Mouse (Mus musculus) heart, embryonic 14.5 days (tissue): ENCODE results near the gene Cipc. TPM values are rescaled to one million over a fixed set of nuclear protein-coding genes. Genes with fewer than 3 reads are reported as not detected.

ENCODE experiments used
- ATAC-seq: fragments of 200-750 bp; cut with Nextera tagmentation; 2 replicates; pipeline ENCODE4 v1.8.0; 2017; ENCODE audit warnings: low read depth, moderate TSS enrichment; ENCODE audit not compliant: insufficient number of reproducible peaks, insufficient read depth, low FRiP score
- H3K27ac ChIP-seq, 2 experiments: fragments of 200-500 bp in 1 of 2; fragments of 300-500 bp in 1 of 2; sonication (generic) in 1 of 2; replicated peaks in 1 of 2; 2 replicates each; pipeline ENCODE4 v1.5.1; 2012 to 2014; ENCODE audit warnings: low read depth in 2 of 2, low read length in 2 of 2, control low read depth in 1 of 2, mild to moderate bottlenecking in 1 of 2, mixed read lengths in 1 of 2; ENCODE audit not compliant: control insufficient read depth in 1 of 2, insufficient read depth in 1 of 2
- H3K27me3 ChIP-seq: fragments of 300-500 bp; sonication (generic); 2 replicates; pipeline ENCODE4 v1.6.1; 2014; ENCODE audit warnings: mild to moderate bottlenecking, low read length, control low read depth; ENCODE audit not compliant: control insufficient read depth, insufficient read depth
- H3K36me3 ChIP-seq: fragments of 300-500 bp; sonication (generic); 2 replicates; pipeline ENCODE4 v1.6.1; 2014; ENCODE audit warnings: mild to moderate bottlenecking, control low read depth, low read length, mixed read lengths; ENCODE audit not compliant: control insufficient read depth, insufficient read depth
- H3K4me1 ChIP-seq, 2 experiments: fragments of 200-500 bp in 1 of 2; fragments of 300-500 bp in 1 of 2; sonication (generic) in 1 of 2; 2 replicates each; pipeline ENCODE4 v1.6.1; 2012 to 2014; ENCODE audit warnings: low read length in 2 of 2, control low read depth in 1 of 2, mixed read lengths in 1 of 2; ENCODE audit not compliant: control insufficient read depth in 2 of 2, insufficient read depth in 2 of 2
- H3K4me2 ChIP-seq: fragments of 300-500 bp; sonication (generic); 2 replicates; pipeline ENCODE4 v1.6.1; 2014; ENCODE audit warnings: mild to moderate bottlenecking, low read length
- H3K4me3 ChIP-seq, 2 experiments: fragments of 200-500 bp in 1 of 2; fragments of 300-500 bp in 1 of 2; sonication (generic) in 1 of 2; 2 replicates each; pipeline ENCODE4 v1.5.1; 2012 to 2014; ENCODE audit warnings: low read length in 2 of 2, mild to moderate bottlenecking in 2 of 2, control low read depth in 1 of 2, low read depth in 1 of 2, moderate library complexity in 1 of 2; ENCODE audit not compliant: control insufficient read depth in 1 of 2, insufficient read depth in 1 of 2
- H3K9ac ChIP-seq: fragments of 300-500 bp; sonication (generic); 2 replicates; pipeline ENCODE4 v1.6.1; 2014; ENCODE audit warnings: mild to moderate bottlenecking, low read length
- H3K9me3 ChIP-seq: fragments of 300-500 bp; sonication (generic); 2 replicates; pipeline ENCODE4 v1.6.1; 2016; ENCODE audit warnings: low read length, control low read depth; ENCODE audit not compliant: control insufficient read depth
- WGBS: fragments of 180-500 bp; shearing (Covaris S2); extraction: QIAGEN DNeasy Blood & Tissue Kit; methylation state at CpG from one replicate; pipeline ENCODE4 v1.1.7; 2014; 5-methylcytosine and 5-hydroxymethylcytosine counted together
- polyA plus RNA-seq: library from polyadenylated mRNA; unstranded; fragments of >200 nt; fragmentation: Nextera tagmentation; extraction: Ambion mirVana; gene quantifications from 2 replicates; pipeline ENCODE4 v1.2.1, GENCODE M21; 2014

The Cipc gene
- polyA plus RNA-seq, 1 experiment from 2014 or later = 26.6 TPM

GRCm38 (mm10) chr12:86935692-86936282, 11.1 kb upstream of the Cipc start:
- Histone ChIP-seq H3K36me3 (no peaks in the 10 kb centered on the region), H3K9ac (no peak overlapping the region), H3K27me3 (no peaks in the 10 kb centered on the region), H3K9me3 (no peaks in the 10 kb centered on the region), H3K4me3 (no peak overlapping the region), H3K4me1 (peaks cover 9 to 11% of the 10 kb centered on the region in 2 experiments; a peak in 3 of 4 replicates), H3K27ac (no peak overlapping the region), H3K4me2 (no peak overlapping the region)
- ATAC-seq = no peak
- WGBS = 63% methylated on average over 8 of the region's 8 CpGs

- Histone ChIP-seq H3K36me3 (no peaks in the 10 kb centered on the region), H3K4me3 (no peak overlapping the region), H3K27me3 (no peaks in the 10 kb centered on the region), H3K27ac (no peak overlapping the region), H3K9me3 (no peaks in the 10 kb centered on the region), H3K4me1 (peaks cover 16 to 18% of the 10 kb centered on the region in 2 experiments), H3K9ac (no peak overlapping the region), H3K4me2 (no peak overlapping the region)
- 66% methylated on average over 11 of the region's 11 CpGs for WGBS
- no peak for ATAC-seq
These were observed 10.1 kb upstream of the Cipc start for GRCm38 (mm10) chr12:86936587-86937343.

- no peak for ATAC-seq
- Histone ChIP-seq H3K36me3 (no peaks in the 10 kb centered on the region), H3K9ac (no peak overlapping the region), H3K9me3 (no peaks in the 10 kb centered on the region), H3K27ac (no peak overlapping the region), H3K4me1 (peaks cover 11 to 15% of the 10 kb centered on the region in 2 experiments), H3K27me3 (no peaks in the 10 kb centered on the region), H3K4me2 (no peak overlapping the region), H3K4me3 (no peak overlapping the region)
- 59% methylated on average over 9 of the region's 9 CpGs for WGBS
These were observed 8.3 kb upstream of the Cipc start for GRCm38 (mm10) chr12:86938571-86938970.

- Histone ChIP-seq H3K4me2 (0 out of 2 replicates have a peak overlapping the region, but pooled peaks have one; percentile 2), H3K27ac (peak overlapping the region; percentile 41 to 60; a peak in 2 of 4 replicates), H3K9me3 (no peaks in the 10 kb centered on the region), H3K27me3 (no peaks in the 10 kb centered on the region), H3K4me3 (no peak overlapping the region), H3K9ac (peak overlapping the region; percentile 43; the same call in 1 of the 2 replicates), H3K4me1 (peaks cover 11 to 21% of the 10 kb centered on the region in 2 experiments), H3K36me3 (no peaks in the 10 kb centered on the region)
- no peak for ATAC-seq
- WGBS = 32% methylated on average over 11 of the region's 11 CpGs
These were observed 5.7 kb upstream of the Cipc start for GRCm38 (mm10) chr12:86941173-86941572.

GRCm38 (mm10) chr12:86941734-86942486, 4.9 kb upstream of the Cipc start:
- H3K27me3 ChIP-seq = no peaks in the 10 kb centered on the region
- no peak overlapping the region for H3K4me3 ChIP-seq
- H3K9me3 ChIP-seq = no peaks in the 10 kb centered on the region
- WGBS = 45% methylated on average over 5 of the region's 5 CpGs
- H3K27ac ChIP-seq = peak overlapping the region in 1 of 2 experiments; percentile 25; a peak in 1 of 4 replicates
- no peaks in the 10 kb centered on the region for H3K36me3 ChIP-seq
- H3K4me2 ChIP-seq = 0 out of 2 replicates have a peak overlapping the region, but pooled peaks have one; percentile 2
- no peak for ATAC-seq
- no peak overlapping the region for H3K9ac ChIP-seq
- H3K4me1 ChIP-seq = peaks cover 11 to 22% of the 10 kb centered on the region in 2 experiments

GRCm38 (mm10) chr12:86943421-86943820, 3.4 kb upstream of the Cipc start:
- Histone ChIP-seq H3K4me2 (no peak overlapping the region), H3K4me1 (peaks cover 16 to 30% of the 10 kb centered on the region in 2 experiments), H3K9ac (no peak overlapping the region), H3K36me3 (no peaks in the 10 kb centered on the region), H3K9me3 (no peaks in the 10 kb centered on the region), H3K27me3 (no peaks in the 10 kb centered on the region), H3K4me3 (no peak overlapping the region), H3K27ac (no peak overlapping the region)
- 81% methylated on average over 8 of the region's 8 CpGs for WGBS
- no peak for ATAC-seq

- Histone ChIP-seq H3K36me3 (no peaks in the 10 kb centered on the region), H3K27me3 (no peaks in the 10 kb centered on the region), H3K4me1 (peaks cover 21 to 43% of the 10 kb centered on the region in 2 experiments), H3K4me3 (no peak overlapping the region), H3K4me2 (no peak overlapping the region), H3K9ac (no peak overlapping the region), H3K9me3 (no peaks in the 10 kb centered on the region), H3K27ac (no peak overlapping the region)
- ATAC-seq = no peak
- 21% methylated on average over 4 of the region's 4 CpGs for WGBS
These were observed 1.7 kb upstream of the Cipc start for GRCm38 (mm10) chr12:86945126-86945525.
